8 mouse cellular contexts compared by ENCODE assay signal in genomic region chr19:8965771-8966170, GRCm38 (mm10). TPM values are rescaled to one million over a fixed set of nuclear protein-coding genes. Genes with fewer than 3 reads are reported as not detected.
A peak's percentile ranks its signal among the peaks of the same experiment; 100 is the strongest.
DNase-seq lines count a peak whose midpoint lies in the region; ATAC-seq and TF ChIP-seq lines count a peak whose summit lies in the region.

No protein-coding gene starts in this region.

- H3K36me3 ChIP-seq in hindbrain, embryonic 13.5 days, result peaks cover 73% of the 10 kb centered on the region
- peaks cover 62% of the 10 kb centered on the region for H3K36me3 ChIP-seq in liver, postnatal 0 days (replicated peaks; ENCODE audit: insufficient read depth, low read length)
- peaks cover 41% of the 10 kb centered on the region for H3K36me3 ChIP-seq in thymus, adult 2 months (ENCODE audit: control insufficient read depth, insufficient read depth, low read length)

- no peak for ATAC-seq in cerebellum, adult (ENCODE audit: insufficient number of reproducible peaks, low FRiP score, low TSS enrichment)
- ATAC-seq in hindbrain, embryonic 13.5 days (ENCODE audit: low FRiP score), result no peak
- ATAC-seq in liver, postnatal 0 days, result no peak

- DNase-seq in cerebellum, adult 11-12 months, result peak; percentile 76
- peak; percentile 33 for DNase-seq in thymus, postnatal 4 days
- no peak for DNase-seq in thymus, postnatal 0 days (ENCODE audit: low spot score)
- no peak for DNase-seq in liver, postnatal 0 days
- no peak for DNase-seq in retina, embryonic 14.5 days (ENCODE audit: low spot score)
- DNase-seq in thymus, adult 2 months, result no peak

- peak overlapping the region; percentile 57 for H3K4me2 ChIP-seq in hindbrain, embryonic 13.5 days
- peak overlapping the region; percentile 74 for H3K4me2 ChIP-seq in liver, postnatal 0 days (ENCODE audit: low read depth, low read length)

- 80% methylated on average over 8 of the region's 8 CpGs for WGBS in hindbrain, embryonic 13.5 days
- 61% methylated on average over 8 of the region's 8 CpGs for WGBS in liver, postnatal 0 days (ENCODE audit: insufficient replicate concordance)
- WGBS in thymus, adult 2 months, result 86% methylated on average over 8 of the region's 8 CpGs

- peaks cover 30% of the 10 kb centered on the region for H3K4me1 ChIP-seq in hindbrain, embryonic 13.5 days (replicated peaks)
- peaks cover 18% of the 10 kb centered on the region for H3K4me1 ChIP-seq in liver, postnatal 0 days (ENCODE audit: insufficient read depth)
- H3K4me1 ChIP-seq in thymus, adult 2 months (replicated peaks; ENCODE audit: control insufficient read depth, insufficient read depth, low read length), result peaks cover 13% of the 10 kb centered on the region

- no peak for TF ChIP-seq POLR2A in thymus, adult 2 months (IDR thresholded peaks at IDR 0.05; ENCODE audit: control insufficient read depth, extremely low read depth, insufficient read depth, low read length, poor library complexity)

- H3K9ac ChIP-seq in hindbrain, embryonic 13.5 days, result peak overlapping the region; percentile 66
- peak overlapping the region; percentile 74 for H3K9ac ChIP-seq in liver, postnatal 0 days (replicated peaks)

- peak overlapping the region; percentile 87 for H3K27ac ChIP-seq in hindbrain, embryonic 13.5 days
- peak overlapping the region; percentile 96 for H3K27ac ChIP-seq in liver, postnatal 0 days (ENCODE audit: low read depth)
- H3K27ac ChIP-seq in thymus, adult 2 months (ENCODE audit: control insufficient read depth, insufficient read depth, low read length), result no peak overlapping the region

- no peaks in the 10 kb centered on the region for H3K27me3 ChIP-seq in hindbrain, embryonic 13.5 days
- H3K27me3 ChIP-seq in liver, postnatal 0 days (ENCODE audit: insufficient read depth, low read length), result no peaks in the 10 kb centered on the region
- H3K27me3 ChIP-seq in thymus, adult 2 months (ENCODE audit: control insufficient read depth, insufficient read depth, low read length), result no peaks in the 10 kb centered on the region

- TF ChIP-seq EP300 in liver, postnatal 0 days (IDR thresholded peaks at IDR 0.05; ENCODE audit: low read depth), result no peak

- H3K4me3 ChIP-seq in hindbrain, embryonic 13.5 days, result peak overlapping the region; percentile 74
- H3K4me3 ChIP-seq in liver, postnatal 0 days (ENCODE audit: low read depth, low read length), result peak overlapping the region; percentile 62
- no peak overlapping the region for H3K4me3 ChIP-seq in thymus, adult 2 months (ENCODE audit: control insufficient read depth, insufficient read depth, low read length)

- H3K9me3 ChIP-seq in hindbrain, embryonic 13.5 days, result no peaks in the 10 kb centered on the region
- H3K9me3 ChIP-seq in liver, postnatal 0 days (ENCODE audit: low read length), result no peaks in the 10 kb centered on the region

- no peak for TF ChIP-seq CTCF in liver, postnatal 0 days (IDR thresholded peaks at IDR 0.05; ENCODE audit: low read depth)
- no peak for TF ChIP-seq CTCF in thymus, adult 2 months (IDR thresholded peaks at IDR 0.05; ENCODE audit: borderline replicate concordance, control insufficient read depth, extremely low read depth, insufficient read depth, low read length, poor library complexity)

RNA-seq across cellular contexts. Expression of gene Eef1g, which starts 1.1 kb away (rescaled TPM):
- 326 and 340 TPM in 2 replicates for polyA plus RNA-seq in thymus, postnatal 0 days (2015; fragmentation: Nextera tagmentation; extraction: Ambion mirVana)
- polyA plus RNA-seq in hindbrain, embryonic 13.5 days (2015; fragmentation: Nextera tagmentation; extraction: Ambion mirVana), result 344 and 348 TPM in 2 replicates
- 129 and 134 TPM in 2 replicates for polyA plus RNA-seq in liver, postnatal 0 days (2015; fragmentation: Nextera tagmentation; extraction: Ambion mirVana)
- polyA plus RNA-seq in thymus, adult 2 months (2012; rRNA removed), result 251 and 292 TPM in 2 replicates

RNA-seq across cellular contexts. Expression of gene Tut1, which starts 12.1 kb away (rescaled TPM):
- 31.2 and 32.4 TPM in 2 replicates for polyA plus RNA-seq in thymus, postnatal 0 days (2015; fragmentation: Nextera tagmentation; extraction: Ambion mirVana)
- polyA plus RNA-seq in hindbrain, embryonic 13.5 days (2015; fragmentation: Nextera tagmentation; extraction: Ambion mirVana), result 29.4 and 31.1 TPM in 2 replicates
- 9.0 and 10.7 TPM in 2 replicates for polyA plus RNA-seq in liver, postnatal 0 days (2015; fragmentation: Nextera tagmentation; extraction: Ambion mirVana)
- 39.4 and 42.0 TPM in 2 replicates for polyA plus RNA-seq in thymus, adult 2 months (2012; rRNA removed)

RNA-seq across cellular contexts. Expression of gene Ahnak, which starts 23.3 kb away (rescaled TPM):
- polyA plus RNA-seq in thymus, postnatal 0 days (2015; fragmentation: Nextera tagmentation; extraction: Ambion mirVana), result 20.3 and 22.3 TPM in 2 replicates
- 5.7 and 6.4 TPM in 2 replicates for polyA plus RNA-seq in hindbrain, embryonic 13.5 days (2015; fragmentation: Nextera tagmentation; extraction: Ambion mirVana)
- 3.5 and 4.0 TPM in 2 replicates for polyA plus RNA-seq in liver, postnatal 0 days (2015; fragmentation: Nextera tagmentation; extraction: Ambion mirVana)
- 6.0 and 7.9 TPM in 2 replicates for polyA plus RNA-seq in thymus, adult 2 months (2012; rRNA removed)

RNA-seq across cellular contexts. Expression of gene Mta2, which starts 24.1 kb away (rescaled TPM):
- 203 and 214 TPM in 2 replicates for polyA plus RNA-seq in thymus, postnatal 0 days (2015; fragmentation: Nextera tagmentation; extraction: Ambion mirVana)
- 133 and 137 TPM in 2 replicates for polyA plus RNA-seq in hindbrain, embryonic 13.5 days (2015; fragmentation: Nextera tagmentation; extraction: Ambion mirVana)
- 43.0 and 45.7 TPM in 2 replicates for polyA plus RNA-seq in liver, postnatal 0 days (2015; fragmentation: Nextera tagmentation; extraction: Ambion mirVana)
- 79.6 and 92.0 TPM in 2 replicates for polyA plus RNA-seq in thymus, adult 2 months (2012; rRNA removed)

RNA-seq across cellular contexts. Expression of gene Eml3, which starts 36.4 kb away (rescaled TPM):
- polyA plus RNA-seq in thymus, postnatal 0 days (2015; fragmentation: Nextera tagmentation; extraction: Ambion mirVana), result 25.2 and 27.1 TPM in 2 replicates
- 9.4 and 11.3 TPM in 2 replicates for polyA plus RNA-seq in hindbrain, embryonic 13.5 days (2015; fragmentation: Nextera tagmentation; extraction: Ambion mirVana)
- 8.0 and 9.5 TPM in 2 replicates for polyA plus RNA-seq in liver, postnatal 0 days (2015; fragmentation: Nextera tagmentation; extraction: Ambion mirVana)
- polyA plus RNA-seq in thymus, adult 2 months (2012; rRNA removed), result 72.3 and 73.1 TPM in 2 replicates

Comparison
In these comparisons a context has a peak if more than half of its experiments do, and no peak if none do; other contexts are left out.
1. DNase-seq: peak in cerebellum, adult 11-12 months (single experiment) and thymus, postnatal 4 days (single experiment); none in thymus, postnatal 0 days (single experiment), liver, postnatal 0 days (single experiment), retina, embryonic 14.5 days (single experiment) and thymus, adult 2 months (single experiment).